Mouse (Mus musculus): ENCODE data around the gene Lifr.

DNA sequence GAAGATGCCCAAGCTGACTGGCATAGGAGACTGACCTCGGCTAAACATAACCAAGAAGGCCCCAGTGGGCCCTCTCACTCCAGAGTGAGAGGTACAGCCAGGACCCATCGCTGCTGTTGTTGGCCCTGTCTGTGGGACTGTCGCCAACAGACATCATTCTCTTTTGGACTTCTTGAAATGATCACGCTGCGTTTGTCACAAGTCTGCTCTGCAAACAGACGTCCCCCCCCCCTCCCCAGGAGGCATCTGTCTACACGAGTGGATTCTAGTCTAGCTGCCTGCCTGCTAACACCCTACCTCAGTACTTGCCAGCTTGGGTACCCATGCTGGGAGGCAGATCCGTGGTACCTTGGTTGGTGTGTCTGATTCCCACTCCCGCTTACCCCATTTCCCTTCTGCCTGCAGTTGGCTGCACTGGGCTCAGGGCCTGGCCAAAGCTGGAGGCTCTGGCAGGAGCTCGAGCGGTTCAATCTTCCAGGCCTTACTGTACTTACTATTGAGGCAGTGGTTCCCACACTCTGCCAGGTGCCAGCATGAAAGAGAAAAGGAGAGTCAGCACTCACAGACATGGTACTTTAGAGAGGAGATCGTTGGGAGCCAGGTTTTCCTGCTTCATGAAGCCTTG is 133.8 kb downstream of the Lifr start:
- TF ChIP-seq CTCF (IDR thresholded peaks at IDR 0.05; ENCODE audit: borderline replicate concordance, extremely low read depth, insufficient read depth, insufficient read length) (no peak), POLR2A (IDR thresholded peaks at IDR 0.05; ENCODE audit: borderline replicate concordance, extremely low read depth, insufficient read depth, insufficient read length, poor library complexity, severe bottlenecking) (no peak)

Data from brain, embryonic 14.5 days (tissue).